Mouse (Mus musculus): ENCODE measurements at regions not wholly inside any gene's neighbourhood (a gene's known extent, or its start where the extent isn't known, plus 50 kb on each side); places are given as distances from the start of the nearest gene placed in this dataset.

GRCm38 (mm10) chr1:168552394-168552793 lies 120.3 kb upstream of the Pbx1 start:
- no peak for DNase-seq (ENCODE audit: extremely low read depth, low read depth, low spot score)

- no peak for DNase-seq (ENCODE audit: extremely low read depth, low read depth, low spot score)
Observed at GRCm38 (mm10) chr1:168549807-168550435, 117.9 kb upstream of the Pbx1 start.

GRCm38 (mm10) chr1:168546156-168546555 lies 114.1 kb upstream of the Pbx1 start:
- DNase-seq (ENCODE audit: extremely low read depth, low read depth, low spot score): no peak

- no peak for DNase-seq (ENCODE audit: extremely low read depth, low read depth, low spot score)
Observed at GRCm38 (mm10) chr1:168545072-168545780, 113.2 kb upstream of the Pbx1 start.

GRCm38 (mm10) chr1:168541231-168541630 lies 109.2 kb upstream of the Pbx1 start:
- DNase-seq (ENCODE audit: extremely low read depth, low read depth, low spot score): no peak

GRCm38 (mm10) chr1:168518087-168518486 lies 86.0 kb upstream of the Pbx1 start:
- DNase-seq (ENCODE audit: extremely low read depth, low read depth, low spot score): no peak

- no peak for DNase-seq (ENCODE audit: extremely low read depth, low read depth, low spot score)
Observed at GRCm38 (mm10) chr1:168506326-168506725, 74.3 kb upstream of the Pbx1 start.

- no peak for DNase-seq (ENCODE audit: extremely low read depth, low read depth, low spot score)
Observed at GRCm38 (mm10) chr1:168504773-168505172, 72.7 kb upstream of the Pbx1 start.

GRCm38 (mm10) chr1:168502266-168502665 lies 70.2 kb upstream of the Pbx1 start:
- DNase-seq (ENCODE audit: extremely low read depth, low read depth, low spot score): peak; percentile 79

- no peak for DNase-seq (ENCODE audit: extremely low read depth, low read depth, low spot score)
Observed at GRCm38 (mm10) chr1:168501375-168502169, 69.5 kb upstream of the Pbx1 start.

GRCm38 (mm10) chr1:168497801-168498200 lies 65.7 kb upstream of the Pbx1 start:
- DNase-seq (ENCODE audit: extremely low read depth, low read depth, low spot score): no peak

- DNase-seq (ENCODE audit: extremely low read depth, low read depth, low spot score): no peak
Observed at GRCm38 (mm10) chr1:168495687-168496527, 63.8 kb upstream of the Pbx1 start.

- no peak for DNase-seq (ENCODE audit: extremely low read depth, low read depth, low spot score)
Observed at GRCm38 (mm10) chr1:168487492-168487891, 55.4 kb upstream of the Pbx1 start.

GRCm38 (mm10) chr1:168483651-168484050 lies 51.6 kb upstream of the Pbx1 start:
- no peak for DNase-seq (ENCODE audit: extremely low read depth, low read depth, low spot score)
